Mouse (Mus musculus) intestine, embryonic 15.5 days (tissue): ENCODE measurements at regions not wholly inside any gene's neighbourhood (a gene's known extent, or its start where the extent isn't known, plus 50 kb on each side); places are given as distances from the start of the nearest gene placed in this dataset.

Experiments used
- ATAC-seq: fragments of 200-750 bp; cut with Nextera tagmentation; 2 replicates; pipeline ENCODE4 v1.8.0; 2017; ENCODE audit warnings: moderate TSS enrichment, moderate library complexity
- H3K27ac ChIP-seq: fragments of 300-500 bp; sonication (generic); 2 replicates; pipeline ENCODE4 v1.5.1; 2015; ENCODE audit warnings: mild to moderate bottlenecking, inconsistent platforms
- H3K27me3 ChIP-seq: fragments of 300-500 bp; sonication (generic); replicated peaks from 2 replicates; pipeline ENCODE4 v1.6.1; 2015; ENCODE audit warnings: inconsistent platforms
- H3K36me3 ChIP-seq: fragments of 300-500 bp; sonication (generic); 2 replicates; pipeline ENCODE4 v1.6.1; 2015; ENCODE audit warnings: inconsistent platforms
- H3K4me1 ChIP-seq: fragments of 300-500 bp; sonication (generic); replicated peaks from 2 replicates; pipeline ENCODE4 v1.6.1; 2015; ENCODE audit warnings: inconsistent platforms
- H3K4me2 ChIP-seq: fragments of 300-500 bp; sonication (generic); replicated peaks from 2 replicates; pipeline ENCODE4 v1.6.1; 2015; ENCODE audit warnings: mild to moderate bottlenecking, inconsistent platforms
- H3K4me3 ChIP-seq: fragments of 300-500 bp; sonication (generic); replicated peaks from 2 replicates; pipeline ENCODE4 v1.5.1; 2015; ENCODE audit warnings: inconsistent platforms
- H3K9ac ChIP-seq: fragments of 300-500 bp; sonication (generic); 2 replicates; pipeline ENCODE4 v1.6.1; 2015; ENCODE audit warnings: inconsistent platforms
- H3K9me3 ChIP-seq: fragments of 300-500 bp; sonication (generic); 2 replicates; pipeline ENCODE4 v1.6.1; 2016; ENCODE audit warnings: inconsistent platforms
- WGBS: fragments of 180-500 bp; shearing (Covaris S2); methylation state at CpG from one replicate; pipeline ENCODE4 v1.1.7; 2015; 5-methylcytosine and 5-hydroxymethylcytosine counted together

- no peaks in the 10 kb centered on the region for H3K36me3 ChIP-seq
- H3K27me3 ChIP-seq, result no peaks in the 10 kb centered on the region
- no peak overlapping the region for H3K27ac ChIP-seq
- no peak overlapping the region for H3K9ac ChIP-seq
- no peaks in the 10 kb centered on the region for H3K4me1 ChIP-seq
- no peaks in the 10 kb centered on the region for H3K9me3 ChIP-seq
- WGBS, result 55% methylated on average over 6 of the region's 6 CpGs
- ATAC-seq, result peak; percentile 85
- H3K4me3 ChIP-seq, result no peak overlapping the region
- H3K4me2 ChIP-seq, result no peak overlapping the region
Observed at GRCm38 (mm10) chr3:137801402-137802020, 62.8 kb upstream of the H2afz start.

GRCm38 (mm10) chr3:137807423-137807822 is 56.9 kb upstream of the H2afz start:
- no peaks in the 10 kb centered on the region for H3K4me1 ChIP-seq
- H3K4me3 ChIP-seq, result no peak overlapping the region
- H3K27me3 ChIP-seq, result no peaks in the 10 kb centered on the region
- 38% methylated on average over 1 of the region's 1 CpGs for WGBS
- no peak overlapping the region for H3K4me2 ChIP-seq
- no peaks in the 10 kb centered on the region for H3K9me3 ChIP-seq
- H3K27ac ChIP-seq, result no peak overlapping the region
- H3K36me3 ChIP-seq, result no peaks in the 10 kb centered on the region
- ATAC-seq, result peak; percentile 56; the same call in 1 of the 2 replicates
- H3K9ac ChIP-seq, result no peak overlapping the region

GRCm38 (mm10) chr3:137807913-137808684 is 56.2 kb upstream of the H2afz start:
- ATAC-seq, result no peak
- H3K27ac ChIP-seq, result no peak overlapping the region
- no peaks in the 10 kb centered on the region for H3K9me3 ChIP-seq
- no peak overlapping the region for H3K9ac ChIP-seq
- H3K27me3 ChIP-seq, result no peaks in the 10 kb centered on the region
- no peak overlapping the region for H3K4me3 ChIP-seq
- H3K4me1 ChIP-seq, result no peaks in the 10 kb centered on the region
- no peak overlapping the region for H3K4me2 ChIP-seq
- H3K36me3 ChIP-seq, result no peaks in the 10 kb centered on the region
- 57% methylated on average over 5 of the region's 5 CpGs for WGBS

GRCm38 (mm10) chr3:137810123-137810522 is 54.2 kb upstream of the H2afz start:
- H3K4me2 ChIP-seq, result no peak overlapping the region
- no peaks in the 10 kb centered on the region for H3K9me3 ChIP-seq
- H3K4me1 ChIP-seq, result no peaks in the 10 kb centered on the region
- no peak overlapping the region for H3K27ac ChIP-seq
- no peak overlapping the region for H3K4me3 ChIP-seq
- WGBS, result 85% methylated on average over 3 of the region's 3 CpGs
- ATAC-seq, result no peak
- no peak overlapping the region for H3K9ac ChIP-seq
- no peaks in the 10 kb centered on the region for H3K36me3 ChIP-seq
- H3K27me3 ChIP-seq, result no peaks in the 10 kb centered on the region
